Mouse (Mus musculus): ENCODE data around the gene E430018J23Rik. TPM values are rescaled to one million over a fixed set of nuclear protein-coding genes. Genes with fewer than 3 reads are reported as not detected.
"Not testable (repeated sequence)": the region's sequence is repeated elsewhere in the genome, so short reads cannot be mapped to it uniquely, and the experiment has no call there.

The E430018J23Rik gene
- polyA plus RNA-seq, 1 experiment from 2014 or later, result 4.6 TPM

DNA sequence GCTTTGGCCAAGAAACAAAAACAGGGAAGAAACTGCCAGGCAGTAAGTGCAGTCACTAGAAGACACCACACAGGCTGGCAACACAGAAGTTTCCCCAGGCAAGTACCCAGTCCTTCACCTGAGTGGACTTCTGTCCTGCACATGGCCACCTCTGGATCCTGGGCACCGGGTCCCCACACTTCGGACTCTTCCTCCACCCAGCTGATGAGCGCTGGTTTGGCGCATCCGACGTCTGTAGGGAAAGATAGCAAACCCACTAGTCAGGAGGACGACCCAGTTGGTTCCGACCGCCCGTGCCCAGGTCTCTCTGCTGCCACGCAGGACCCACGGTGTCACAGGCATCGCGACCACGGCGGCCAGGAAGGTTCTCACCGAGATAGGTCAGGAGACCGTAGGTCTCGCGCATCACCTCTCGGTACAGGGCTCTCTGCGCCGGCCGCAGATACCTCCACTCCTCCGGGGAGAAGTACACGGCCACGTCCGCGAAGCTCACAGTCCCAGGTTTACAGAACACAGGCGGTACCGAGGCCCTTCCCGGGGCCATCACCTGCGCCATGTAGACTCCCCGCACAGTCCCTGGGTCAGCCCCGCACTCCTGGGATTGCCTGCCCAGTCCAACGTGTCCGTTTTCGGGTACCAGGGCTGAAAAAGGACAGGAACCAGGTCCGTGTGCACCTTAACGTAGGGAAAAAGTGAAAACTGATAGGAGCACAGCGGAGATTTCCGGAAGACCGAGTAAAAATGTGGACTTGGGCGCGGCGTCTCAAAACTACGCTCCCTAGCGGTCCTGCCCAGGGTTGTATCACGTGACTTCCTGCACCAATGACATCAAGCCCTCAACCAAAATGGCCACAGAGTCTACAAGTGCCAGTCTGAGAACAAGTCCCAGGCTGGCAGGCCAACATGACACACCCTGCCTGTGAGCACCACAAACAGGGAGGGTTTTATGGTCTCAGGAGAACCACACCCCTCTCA, 17.9 kb downstream of the E430018J23Rik start, which contains the start of gene Zfp747:
Gene Zfp747, minus strand, starts transcription at position 780 of the 975 bp plus-strand sequence.
- H3K4me1 ChIP-seq (ENCODE audit: control insufficient read depth in 2 of 2, insufficient read depth in 2 of 2, low read length in 2 of 2); H3K36me3 ChIP-seq (ENCODE audit: control insufficient read depth, insufficient read depth, low read length); H3K27me3 ChIP-seq (ENCODE audit: control insufficient read depth, insufficient read depth, low read length); H3K9me3 ChIP-seq (ENCODE audit: control insufficient read depth, low read length): not testable (repeated sequence)
- Histone ChIP-seq H3K9ac (ENCODE audit: low read length) (peak within 1 kb of the TSS; percentile 81), H3K27ac (replicated peaks in 1 of 2; ENCODE audit: control insufficient read depth in 1 of 2, insufficient read depth in 1 of 2, low read depth in 2 of 2, low read length in 2 of 2) (peak within 1 kb of the TSS; percentile 29 to 34; a peak in 3 of 4 replicates), H3K4me2 (ENCODE audit: low read length) (peak within 1 kb of the TSS; percentile 70), H3K4me3 (ENCODE audit: control insufficient read depth in 1 of 2, insufficient read depth in 1 of 2, low read depth in 1 of 2, low read length in 2 of 2) (peak within 1 kb of the TSS; percentile 69 to 75)
- 2% methylated on average over 42 of the region's 49 CpGs for WGBS
- peak; percentile 82 for ATAC-seq (ENCODE audit: insufficient number of reproducible peaks, insufficient read depth, low FRiP score, low read depth)

DNA sequence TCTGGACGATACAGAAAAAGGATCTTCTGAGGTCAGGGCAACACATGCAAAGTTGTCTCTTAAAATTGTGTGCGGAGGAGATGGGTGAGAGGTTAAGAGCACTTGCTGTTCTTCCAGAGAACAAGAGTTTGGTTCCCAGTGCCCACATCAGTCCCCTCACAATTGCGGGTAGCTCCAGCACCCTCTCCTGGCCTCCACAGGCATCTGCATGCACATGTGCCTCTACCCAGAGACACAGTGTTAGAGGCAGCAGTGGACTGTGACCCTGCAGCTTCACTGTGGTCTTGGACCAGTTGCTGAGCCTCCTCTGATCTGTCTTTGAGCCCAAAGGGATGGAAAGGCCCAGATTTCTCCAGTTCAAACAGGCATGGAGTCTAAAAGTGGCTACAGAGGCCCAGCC, 21.6 kb downstream of the E430018J23Rik start:
- not testable (repeated sequence) for H3K4me2 ChIP-seq (ENCODE audit: low read length); H3K9ac ChIP-seq (ENCODE audit: low read length); ATAC-seq (ENCODE audit: insufficient number of reproducible peaks, insufficient read depth, low FRiP score, low read depth); H3K27ac ChIP-seq (replicated peaks in 1 of 2; ENCODE audit: control insufficient read depth in 1 of 2, insufficient read depth in 1 of 2, low read depth in 2 of 2, low read length in 2 of 2); H3K9me3 ChIP-seq (ENCODE audit: control insufficient read depth, low read length); H3K36me3 ChIP-seq (ENCODE audit: control insufficient read depth, insufficient read depth, low read length); H3K4me3 ChIP-seq (ENCODE audit: control insufficient read depth in 1 of 2, insufficient read depth in 1 of 2, low read depth in 1 of 2, low read length in 2 of 2); H3K27me3 ChIP-seq (ENCODE audit: control insufficient read depth, insufficient read depth, low read length); H3K4me1 ChIP-seq (ENCODE audit: control insufficient read depth in 2 of 2, insufficient read depth in 2 of 2, low read length in 2 of 2)
- WGBS, result 80% methylated on average over 3 of the region's 3 CpGs

DNA sequence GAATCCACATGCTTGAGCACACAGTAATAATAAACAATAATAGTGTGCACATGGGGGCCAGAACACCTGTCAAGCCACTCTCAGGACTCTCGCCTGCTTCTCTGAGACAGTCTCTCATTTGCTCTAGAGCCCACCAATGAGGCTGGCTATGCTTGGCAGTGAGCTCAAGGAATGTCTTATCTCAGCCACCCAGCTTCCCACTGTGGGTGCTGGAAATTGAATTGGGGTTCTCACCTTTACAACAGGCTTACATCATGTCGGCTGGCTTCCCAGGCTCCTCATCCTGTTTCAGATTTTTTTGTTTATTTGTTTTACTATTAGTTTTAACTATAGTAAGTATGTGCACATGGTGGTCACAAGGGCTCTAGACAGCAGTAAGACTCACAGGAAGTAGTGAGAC, 22.2 kb downstream of the E430018J23Rik start:
- Histone ChIP-seq H3K4me3 (ENCODE audit: control insufficient read depth in 1 of 2, insufficient read depth in 1 of 2, low read depth in 1 of 2, low read length in 2 of 2) (no peak overlapping the region), H3K36me3 (ENCODE audit: control insufficient read depth, insufficient read depth, low read length) (0 out of 2 replicates have a peak, but pooled peaks cover 7% of the 10 kb centered on the region), H3K9ac (ENCODE audit: low read length) (no peak overlapping the region), H3K9me3 (ENCODE audit: control insufficient read depth, low read length) (no peaks in the 10 kb centered on the region), H3K4me2 (ENCODE audit: low read length) (no peak overlapping the region), H3K4me1 (ENCODE audit: control insufficient read depth in 2 of 2, insufficient read depth in 2 of 2, low read length in 2 of 2) (no peaks in the 10 kb centered on the region; a peak in 2 of 4 replicates), H3K27ac (replicated peaks in 1 of 2; ENCODE audit: control insufficient read depth in 1 of 2, insufficient read depth in 1 of 2, low read depth in 2 of 2, low read length in 2 of 2) (no peak overlapping the region), H3K27me3 (ENCODE audit: control insufficient read depth, insufficient read depth, low read length) (no peaks in the 10 kb centered on the region)
- ATAC-seq (ENCODE audit: insufficient number of reproducible peaks, insufficient read depth, low FRiP score, low read depth), result no peak
- WGBS, result 64% methylated on average over 2 of the region's 2 CpGs

DNA sequence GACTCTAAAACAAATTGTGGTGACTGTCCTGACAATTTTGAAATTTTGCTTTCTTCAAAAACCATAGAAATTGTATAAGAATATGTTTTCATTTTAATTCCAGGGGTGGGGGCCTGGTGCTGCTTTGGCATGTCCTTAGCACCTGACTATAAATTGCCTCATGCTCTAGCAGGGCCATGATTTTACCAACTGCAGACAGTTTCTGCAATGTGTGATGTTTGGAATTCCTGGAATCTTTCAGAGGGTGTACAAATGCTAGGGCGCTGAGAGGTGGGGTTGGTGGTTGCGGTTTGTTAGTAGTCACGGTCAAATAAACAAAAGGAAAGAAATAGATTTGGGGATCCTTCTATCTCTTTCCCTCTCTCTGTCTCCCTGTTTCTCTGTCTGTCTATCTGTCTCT, 27.2 kb downstream of the E430018J23Rik start:
- no peaks in the 10 kb centered on the region for H3K36me3 ChIP-seq (ENCODE audit: control insufficient read depth, insufficient read depth, low read length)
- H3K4me3 ChIP-seq (ENCODE audit: control insufficient read depth in 1 of 2, insufficient read depth in 1 of 2, low read depth in 1 of 2, low read length in 2 of 2), result no peak overlapping the region
- no peaks in the 10 kb centered on the region; a peak in 1 of 4 replicates for H3K4me1 ChIP-seq (ENCODE audit: control insufficient read depth in 2 of 2, insufficient read depth in 2 of 2, low read length in 2 of 2)
- 34% methylated on average over 3 of the region's 3 CpGs for WGBS
- H3K9ac ChIP-seq (ENCODE audit: low read length), result no peak overlapping the region
- ATAC-seq (ENCODE audit: insufficient number of reproducible peaks, insufficient read depth, low FRiP score, low read depth), result no peak
- H3K27ac ChIP-seq (replicated peaks in 1 of 2; ENCODE audit: control insufficient read depth in 1 of 2, insufficient read depth in 1 of 2, low read depth in 2 of 2, low read length in 2 of 2), result no peak overlapping the region
- H3K9me3 ChIP-seq (ENCODE audit: control insufficient read depth, low read length), result no peaks in the 10 kb centered on the region
- H3K4me2 ChIP-seq (ENCODE audit: low read length), result no peak overlapping the region
- no peaks in the 10 kb centered on the region; the same call in 1 of the 2 replicates for H3K27me3 ChIP-seq (ENCODE audit: control insufficient read depth, insufficient read depth, low read length)

DNA sequence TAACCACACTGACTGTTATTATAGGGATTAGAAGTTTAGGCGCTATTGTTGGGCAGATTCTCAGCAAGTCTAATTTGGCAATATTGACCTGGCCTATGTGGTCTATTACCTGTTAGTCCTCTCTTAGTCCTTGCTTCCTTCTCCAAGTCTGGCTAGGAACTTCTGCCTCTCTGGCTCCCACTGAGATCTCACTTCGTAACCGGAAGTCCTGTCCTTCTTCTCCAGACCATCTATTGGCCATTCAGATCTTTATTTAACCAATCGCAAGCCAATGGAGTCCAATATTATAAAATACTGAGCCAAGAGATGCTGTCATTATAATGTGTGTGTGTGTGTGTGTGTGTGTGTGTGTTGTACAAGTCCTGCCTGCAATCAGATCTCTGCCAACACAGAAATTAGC, 29.3 kb downstream of the E430018J23Rik start:
- no peak for ATAC-seq (ENCODE audit: insufficient number of reproducible peaks, insufficient read depth, low FRiP score, low read depth)
- Histone ChIP-seq H3K36me3 (ENCODE audit: control insufficient read depth, insufficient read depth, low read length) (no peaks in the 10 kb centered on the region), H3K4me1 (ENCODE audit: control insufficient read depth in 2 of 2, insufficient read depth in 2 of 2, low read length in 2 of 2) (no peaks in the 10 kb centered on the region; a peak in 1 of 4 replicates), H3K9ac (ENCODE audit: low read length) (no peak overlapping the region; the same call in 1 of the 2 replicates), H3K27ac (replicated peaks in 1 of 2; ENCODE audit: control insufficient read depth in 1 of 2, insufficient read depth in 1 of 2, low read depth in 2 of 2, low read length in 2 of 2) (no peak overlapping the region), H3K9me3 (ENCODE audit: control insufficient read depth, low read length) (no peaks in the 10 kb centered on the region), H3K4me3 (ENCODE audit: control insufficient read depth in 1 of 2, insufficient read depth in 1 of 2, low read depth in 1 of 2, low read length in 2 of 2) (no peak overlapping the region; a peak in 1 of 4 replicates), H3K4me2 (ENCODE audit: low read length) (peak overlapping the region; percentile 78), H3K27me3 (ENCODE audit: control insufficient read depth, insufficient read depth, low read length) (peaks cover 7% of the 10 kb centered on the region; the same call in 1 of the 2 replicates)
- WGBS, result 72% methylated on average over 4 of the region's 4 CpGs

DNA sequence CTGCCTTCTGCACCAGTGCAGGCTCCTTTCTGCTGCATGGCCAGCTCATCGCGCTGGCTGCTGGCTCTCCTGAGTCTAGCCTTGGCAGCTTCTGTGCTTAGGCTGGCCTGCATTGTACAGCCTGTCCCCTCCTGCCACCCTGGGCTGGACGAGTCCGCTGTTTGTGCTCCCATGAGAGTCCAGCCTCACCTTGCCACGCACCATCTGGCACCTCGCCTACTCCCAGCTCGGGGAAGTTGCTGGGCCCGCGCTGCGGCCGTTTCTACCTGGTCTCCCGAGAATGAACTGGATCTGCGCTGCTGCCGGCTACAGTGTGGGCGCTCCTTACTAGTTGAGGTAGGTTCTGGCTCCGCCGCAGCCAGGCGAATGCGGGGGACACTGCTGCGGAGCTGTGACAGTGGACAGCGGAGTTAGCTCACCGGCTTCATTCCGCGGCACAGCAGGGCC, 29.9 kb downstream of the E430018J23Rik start:
- ATAC-seq (ENCODE audit: insufficient number of reproducible peaks, insufficient read depth, low FRiP score, low read depth), result no peak
- Histone ChIP-seq H3K27ac (replicated peaks in 1 of 2; ENCODE audit: control insufficient read depth in 1 of 2, insufficient read depth in 1 of 2, low read depth in 2 of 2, low read length in 2 of 2) (no peak overlapping the region), H3K4me3 (ENCODE audit: control insufficient read depth in 1 of 2, insufficient read depth in 1 of 2, low read depth in 1 of 2, low read length in 2 of 2) (peak overlapping the region; percentile 36 to 37), H3K4me2 (ENCODE audit: low read length) (peak overlapping the region; percentile 78), H3K9me3 (ENCODE audit: control insufficient read depth, low read length) (no peaks in the 10 kb centered on the region), H3K27me3 (ENCODE audit: control insufficient read depth, insufficient read depth, low read length) (peaks cover 10% of the 10 kb centered on the region; the same call in 1 of the 2 replicates), H3K9ac (ENCODE audit: low read length) (peak overlapping the region; percentile 68), H3K4me1 (ENCODE audit: control insufficient read depth in 2 of 2, insufficient read depth in 2 of 2, low read length in 2 of 2) (no peaks in the 10 kb centered on the region; a peak in 1 of 4 replicates), H3K36me3 (ENCODE audit: control insufficient read depth, insufficient read depth, low read length) (no peaks in the 10 kb centered on the region)
- 3% methylated on average over 24 of the region's 24 CpGs for WGBS

DNA sequence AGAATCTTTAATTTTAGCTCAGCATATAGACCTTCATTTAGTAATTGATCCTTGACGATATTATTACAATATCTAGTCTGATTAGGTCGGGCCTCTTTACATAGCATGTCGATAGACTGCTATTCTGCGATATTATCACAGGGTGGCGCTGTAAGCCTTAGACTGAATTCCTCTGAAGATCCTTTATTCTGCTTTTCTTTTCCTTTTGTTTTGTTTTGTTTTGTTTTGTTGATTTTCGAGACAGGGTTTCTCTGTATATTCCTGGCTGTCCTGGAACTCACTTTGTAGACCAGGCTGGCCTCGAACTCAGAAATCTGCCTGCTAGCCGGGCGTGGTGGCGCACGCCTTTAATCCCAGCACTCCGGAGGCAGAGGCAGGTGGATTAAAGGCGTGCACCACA, 31.0 kb downstream of the E430018J23Rik start:
- Histone ChIP-seq H3K4me2 (ENCODE audit: low read length) (peak overlapping the region; percentile 58), H3K4me3 (ENCODE audit: control insufficient read depth in 1 of 2, insufficient read depth in 1 of 2, low read depth in 1 of 2, low read length in 2 of 2) (peak overlapping the region; percentile 24 to 32), H3K9ac (ENCODE audit: low read length) (peak overlapping the region; percentile 41; the same call in 1 of the 2 replicates), H3K27me3 (ENCODE audit: control insufficient read depth, insufficient read depth, low read length) (peaks cover 21% of the 10 kb centered on the region)
- not testable (repeated sequence) for ATAC-seq (ENCODE audit: insufficient number of reproducible peaks, insufficient read depth, low FRiP score, low read depth); H3K4me1 ChIP-seq (ENCODE audit: control insufficient read depth in 2 of 2, insufficient read depth in 2 of 2, low read length in 2 of 2); H3K36me3 ChIP-seq (ENCODE audit: control insufficient read depth, insufficient read depth, low read length); H3K27ac ChIP-seq (replicated peaks in 1 of 2; ENCODE audit: control insufficient read depth in 1 of 2, insufficient read depth in 1 of 2, low read depth in 2 of 2, low read length in 2 of 2); H3K9me3 ChIP-seq (ENCODE audit: control insufficient read depth, low read length)
- 21% methylated on average over 13 of the region's 13 CpGs for WGBS
